Mouse (Mus musculus) forebrain, embryonic 14.5 days (tissue): ENCODE data around the gene Jph2. TPM values are rescaled to one million over a fixed set of nuclear protein-coding genes. Genes with fewer than 3 reads are reported as not detected.
"Not testable (repeated sequence)": the region's sequence is repeated elsewhere in the genome, so short reads cannot be mapped to it uniquely, and the experiment has no call there.

Experiments used
- ATAC-seq: fragments of 200-750 bp; cut with Nextera tagmentation; 2 replicates; pipeline ENCODE4 v1.8.0; 2017; ENCODE audit warnings: mild to moderate bottlenecking, moderate library complexity
- DNase-seq: peaks from one replicate; pipeline ENCODE4 v3.0.0-alpha.2; 2015; ENCODE audit warnings: low spot score
- H3K27ac ChIP-seq: fragments of 300-500 bp; sonication (generic); 2 replicates; pipeline ENCODE4 v1.5.1; 2014; ENCODE audit warnings: low read depth, mild to moderate bottlenecking, control low read depth, low read length, moderate library complexity
- H3K27me3 ChIP-seq: fragments of 300-500 bp; sonication (generic); replicated peaks from 2 replicates; pipeline ENCODE4 v1.6.1; 2014; ENCODE audit warnings: low read length, control low read depth, mixed read lengths; ENCODE audit not compliant: control insufficient read depth, insufficient read depth
- H3K36me3 ChIP-seq: fragments of 300-500 bp; sonication (generic); 2 replicates; pipeline ENCODE4 v1.6.1; 2014; ENCODE audit warnings: low read length, control low read depth; ENCODE audit not compliant: control insufficient read depth, insufficient read depth
- H3K4me1 ChIP-seq: fragments of 300-500 bp; sonication (generic); 2 replicates; pipeline ENCODE4 v1.6.1; 2014; ENCODE audit warnings: antibody characterized with exemption, low read length, control low read depth; ENCODE audit not compliant: control insufficient read depth, insufficient read depth
- H3K4me2 ChIP-seq: fragments of 300-500 bp; sonication (generic); 2 replicates; pipeline ENCODE4 v1.6.1; 2014; ENCODE audit warnings: mild to moderate bottlenecking, control low read depth, low read length
- H3K4me3 ChIP-seq: fragments of 300-500 bp; sonication (generic); 2 replicates; pipeline ENCODE4 v1.5.1; 2014; ENCODE audit warnings: low read depth, low read length, control low read depth
- H3K9ac ChIP-seq: fragments of 300-500 bp; sonication (generic); 2 replicates; pipeline ENCODE4 v1.6.1; 2014; ENCODE audit warnings: mild to moderate bottlenecking, low read length, control low read depth, moderate library complexity
- H3K9me3 ChIP-seq: fragments of 300-500 bp; sonication (generic); replicated peaks from 2 replicates; pipeline ENCODE4 v1.6.1; 2016; ENCODE audit warnings: low read length, control low read depth, mixed read lengths; ENCODE audit not compliant: control insufficient read depth
- WGBS: fragments of 180-500 bp; shearing (Covaris S2); extraction: QIAGEN DNeasy Blood & Tissue Kit; methylation state at CpG from one replicate; pipeline ENCODE4 v1.1.7; 2014; 5-methylcytosine and 5-hydroxymethylcytosine counted together
- polyA plus RNA-seq: library from polyadenylated mRNA; unstranded; fragments of >200 nt; fragmentation: Nextera tagmentation; extraction: Ambion mirVana; gene quantifications from 2 replicates; pipeline ENCODE4 v1.2.1, GENCODE M21; 2014

Gene Jph2
- polyA plus RNA-seq, 1 experiment from 2014 or later: 0.08 TPM

DNA sequence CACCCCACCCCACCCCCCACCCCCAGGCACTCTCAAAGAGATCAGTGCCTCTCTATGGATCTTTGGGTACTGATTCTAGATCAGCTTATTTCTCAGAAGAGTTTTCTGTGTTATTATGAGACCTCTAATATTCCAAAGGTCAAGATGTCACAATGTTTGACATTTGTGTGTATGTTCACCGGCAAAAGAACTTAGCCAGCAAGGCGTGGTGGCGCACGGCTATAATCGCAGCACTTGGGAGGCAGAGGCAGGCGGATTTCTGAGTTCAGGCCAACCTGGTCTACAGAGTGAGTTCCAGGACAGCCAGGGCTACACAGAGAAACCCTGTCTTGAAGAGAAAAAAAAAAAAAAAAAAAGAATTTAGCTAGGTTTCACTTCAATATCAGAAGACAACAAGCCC, 19.2 kb upstream of the Jph2 start:
- no peaks in the 10 kb centered on the region for H3K9me3 ChIP-seq
- H3K4me3 ChIP-seq: no peak overlapping the region
- no peak overlapping the region for H3K27ac ChIP-seq
- no peak overlapping the region for H3K9ac ChIP-seq
- WGBS: 92% methylated on average over 6 of the region's 6 CpGs
- ATAC-seq: no peak
- no peak for DNase-seq
- peaks cover 16% of the 10 kb centered on the region for H3K4me1 ChIP-seq
- peaks cover 25% of the 10 kb centered on the region for H3K36me3 ChIP-seq
- H3K4me2 ChIP-seq: no peak overlapping the region
- no peaks in the 10 kb centered on the region for H3K27me3 ChIP-seq

- Histone ChIP-seq H3K4me3 (no peak overlapping the region), H3K4me1 (peaks cover 2% of the 10 kb centered on the region), H3K36me3 (peaks cover 61% of the 10 kb centered on the region), H3K27me3 (no peaks in the 10 kb centered on the region), H3K4me2 (no peak overlapping the region), H3K9ac (no peak overlapping the region), H3K27ac (no peak overlapping the region), H3K9me3 (no peaks in the 10 kb centered on the region)
- WGBS: 94% methylated on average over 9 of the region's 9 CpGs
- no peak for ATAC-seq
- DNase-seq: no peak
Measured at GRCm38 (mm10) chr2:163412846-163413590, 15.2 kb upstream of the Jph2 start.

DNA sequence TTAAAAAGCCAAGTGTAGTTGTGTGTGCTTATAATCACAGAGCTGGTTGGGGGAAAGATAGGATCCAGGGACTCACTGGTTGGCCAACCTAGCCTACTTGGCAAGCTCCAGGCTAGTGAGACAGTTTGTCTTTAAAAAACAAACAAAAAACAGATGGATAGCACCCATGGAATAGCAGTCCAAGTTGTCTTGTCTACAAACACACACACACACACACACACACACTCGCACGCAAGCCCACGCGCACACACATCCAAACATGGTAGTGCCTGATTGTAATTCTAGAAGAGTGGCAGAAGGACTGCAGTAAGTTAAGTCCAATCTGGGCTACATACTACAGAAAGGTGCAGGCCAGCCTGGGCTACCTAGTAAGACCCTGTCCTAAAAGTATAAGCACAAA, 14.6 kb upstream of the Jph2 start:
- H3K36me3 ChIP-seq: peaks cover 65% of the 10 kb centered on the region

DNA sequence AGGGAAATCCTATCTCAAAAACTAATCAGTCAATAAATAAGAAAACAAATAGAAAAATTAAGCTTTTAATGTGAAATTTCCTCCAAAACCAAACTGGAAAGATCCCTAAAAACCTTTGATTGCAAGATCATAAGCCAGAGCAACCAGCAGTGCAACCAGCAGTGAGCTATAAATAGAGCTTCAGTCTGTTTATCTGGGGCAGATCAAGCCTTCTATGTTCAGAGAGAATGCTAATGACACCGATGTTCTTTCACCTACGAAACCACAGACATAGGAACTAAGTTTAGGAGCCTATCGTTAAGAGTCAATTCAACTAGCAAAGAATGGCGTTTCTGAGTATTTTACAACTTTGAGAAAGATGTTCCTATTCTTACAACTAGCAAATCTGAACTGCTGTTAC, 14.0 kb upstream of the Jph2 start:
- H3K27me3 ChIP-seq: no peaks in the 10 kb centered on the region
- H3K36me3 ChIP-seq: peaks cover 71% of the 10 kb centered on the region
- no peak overlapping the region for H3K4me3 ChIP-seq
- WGBS: 91% methylated on average over 4 of the region's 4 CpGs
- no peaks in the 10 kb centered on the region for H3K9me3 ChIP-seq
- DNase-seq (no peak), ATAC-seq (no peak)
- no peak overlapping the region for H3K27ac ChIP-seq
- no peak overlapping the region for H3K9ac ChIP-seq
- no peaks in the 10 kb centered on the region for H3K4me1 ChIP-seq
- H3K4me2 ChIP-seq: no peak overlapping the region

More for the DNA sequence above, 14.6 kb upstream of the Jph2 start:
- H3K4me3 ChIP-seq: no peak overlapping the region
- WGBS: 93% methylated on average over 4 of the region's 4 CpGs
- no peak overlapping the region for H3K4me2 ChIP-seq
- ATAC-seq (no peak), DNase-seq (no peak)
- no peaks in the 10 kb centered on the region for H3K4me1 ChIP-seq
- H3K27ac ChIP-seq: no peak overlapping the region
- H3K9me3 ChIP-seq: no peaks in the 10 kb centered on the region
- no peaks in the 10 kb centered on the region for H3K27me3 ChIP-seq
- H3K9ac ChIP-seq: no peak overlapping the region

- not testable (repeated sequence) for H3K4me3 ChIP-seq, H3K9me3 ChIP-seq, H3K4me1 ChIP-seq, ATAC-seq, H3K27ac ChIP-seq, H3K4me2 ChIP-seq, DNase-seq, H3K27me3 ChIP-seq, H3K9ac ChIP-seq
- 93% methylated on average over 3 of the region's 3 CpGs for WGBS
- peaks cover 72% of the 10 kb centered on the region for H3K36me3 ChIP-seq
Measured at GRCm38 (mm10) chr2:163411344-163411743, 13.6 kb upstream of the Jph2 start.

GRCm38 (mm10) chr2:163410211-163410610, 12.4 kb upstream of the Jph2 start:
- no peaks in the 10 kb centered on the region for H3K4me1 ChIP-seq
- no peaks in the 10 kb centered on the region for H3K27me3 ChIP-seq
- 94% methylated on average over 3 of the region's 3 CpGs for WGBS
- DNase-seq (no peak), ATAC-seq (no peak)
- H3K27ac ChIP-seq: no peak overlapping the region
- H3K4me3 ChIP-seq: no peak overlapping the region
- no peak overlapping the region for H3K4me2 ChIP-seq
- H3K36me3 ChIP-seq: peaks cover 74% of the 10 kb centered on the region
- H3K9ac ChIP-seq: no peak overlapping the region
- no peaks in the 10 kb centered on the region for H3K9me3 ChIP-seq

GRCm38 (mm10) chr2:163404037-163404815, 6.4 kb upstream of the Jph2 start:
- Histone ChIP-seq H3K4me2 (no peak overlapping the region), H3K9me3 (no peaks in the 10 kb centered on the region), H3K36me3 (peaks cover 32% of the 10 kb centered on the region), H3K4me1 (no peaks in the 10 kb centered on the region), H3K27me3 (no peaks in the 10 kb centered on the region), H3K9ac (no peak overlapping the region), H3K27ac (no peak overlapping the region), H3K4me3 (no peak overlapping the region)
- 91% methylated on average over 8 of the region's 8 CpGs for WGBS
- no peak for DNase-seq
- ATAC-seq: no peak

DNA sequence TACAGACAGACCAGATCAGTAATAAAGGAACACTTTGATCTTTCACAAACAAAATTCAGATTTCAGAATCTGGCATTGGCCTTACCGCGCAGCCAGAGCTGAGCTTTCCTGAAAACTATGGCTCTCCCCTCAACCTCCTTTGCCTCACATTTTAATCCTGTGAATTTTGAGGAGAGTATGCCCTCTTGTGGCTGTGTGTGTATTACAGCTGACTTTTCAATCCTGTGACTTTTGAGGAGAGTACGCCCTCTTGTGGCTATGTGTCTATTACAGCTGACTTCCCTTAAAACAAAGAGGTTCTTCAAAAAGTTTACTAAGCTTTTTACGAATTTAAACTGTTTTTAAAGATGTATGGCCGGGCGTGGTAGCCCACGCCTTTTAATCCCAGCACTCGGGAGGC, 3.4 kb upstream of the Jph2 start:
- H3K4me3 ChIP-seq: no peak overlapping the region
- peaks cover 9% of the 10 kb centered on the region for H3K36me3 ChIP-seq
- no peak overlapping the region for H3K27ac ChIP-seq
- H3K27me3 ChIP-seq: no peaks in the 10 kb centered on the region
- no peaks in the 10 kb centered on the region for H3K4me1 ChIP-seq
- DNase-seq (peak; percentile 93), ATAC-seq (no peak)
- no peak overlapping the region for H3K4me2 ChIP-seq
- no peaks in the 10 kb centered on the region for H3K9me3 ChIP-seq
- H3K9ac ChIP-seq: no peak overlapping the region
- 11% methylated on average over 8 of the region's 8 CpGs for WGBS

DNA sequence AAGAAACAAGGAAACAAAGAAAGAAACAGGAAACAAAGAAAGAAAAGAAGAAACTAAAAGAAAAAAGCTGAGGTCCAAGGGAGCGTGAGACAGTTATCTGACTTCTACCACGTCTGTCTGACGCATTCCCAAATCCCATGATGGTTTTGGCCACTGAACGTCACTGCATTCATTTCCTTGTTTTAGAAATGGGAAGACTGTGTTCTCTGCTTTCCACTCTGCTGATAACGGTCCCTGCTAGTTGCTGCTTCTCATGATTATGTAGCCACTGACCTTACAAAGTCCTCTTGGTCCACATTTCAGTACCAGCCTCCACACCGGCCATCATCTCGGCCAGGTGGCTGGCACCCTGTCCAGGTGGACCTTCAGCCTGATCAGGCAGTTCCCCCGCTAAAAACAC, 1.4 kb upstream of the Jph2 start:
- Histone ChIP-seq H3K4me2 (no peak overlapping the region), H3K4me3 (no peak overlapping the region), H3K36me3 (no peaks in the 10 kb centered on the region), H3K27me3 (no peaks in the 10 kb centered on the region), H3K4me1 (no peaks in the 10 kb centered on the region), H3K9me3 (no peaks in the 10 kb centered on the region), H3K27ac (no peak overlapping the region), H3K9ac (no peak overlapping the region)
- 75% methylated on average over 8 of the region's 8 CpGs for WGBS
- DNase-seq (no peak), ATAC-seq (no peak)
